Mouse (Mus musculus) B cell, adult 62 days (primary cell): Measurements from ENCODE around the gene Olfr1168. TPM values are rescaled to one million over a fixed set of nuclear protein-coding genes. Genes with fewer than 3 reads are reported as not detected.

ENCODE experiments used
- total RNA-seq: library from RNA; stranded (reverse); gene quantifications from 4 replicates; pipeline ENCODE4 v1.2.4, GENCODE M21; 2023

The Olfr1168 gene
- not detected in 4 replicates for total RNA-seq

DNA sequence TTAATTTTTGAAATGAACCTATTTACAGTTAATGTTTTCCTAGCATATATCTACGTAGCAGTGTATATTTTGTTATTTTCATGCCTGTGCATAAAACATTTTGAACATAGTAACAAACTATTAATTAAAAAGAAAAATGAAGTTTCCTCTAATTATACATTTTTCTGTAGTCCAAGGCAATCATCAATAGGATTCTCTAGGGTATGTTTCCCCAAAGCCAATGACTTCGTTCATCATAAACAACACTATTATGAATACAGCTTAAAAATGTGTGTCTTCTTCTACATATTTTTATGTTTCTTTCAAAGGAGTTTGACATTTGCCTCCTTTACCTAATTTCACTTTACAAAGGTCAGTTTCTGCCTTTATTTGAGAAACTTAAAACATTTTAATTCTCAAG lies at the start of gene Olfr1168:
Gene Olfr1168 (plus strand): TSS at position 301 of the 400 bp plus-strand sequence.

DNA sequence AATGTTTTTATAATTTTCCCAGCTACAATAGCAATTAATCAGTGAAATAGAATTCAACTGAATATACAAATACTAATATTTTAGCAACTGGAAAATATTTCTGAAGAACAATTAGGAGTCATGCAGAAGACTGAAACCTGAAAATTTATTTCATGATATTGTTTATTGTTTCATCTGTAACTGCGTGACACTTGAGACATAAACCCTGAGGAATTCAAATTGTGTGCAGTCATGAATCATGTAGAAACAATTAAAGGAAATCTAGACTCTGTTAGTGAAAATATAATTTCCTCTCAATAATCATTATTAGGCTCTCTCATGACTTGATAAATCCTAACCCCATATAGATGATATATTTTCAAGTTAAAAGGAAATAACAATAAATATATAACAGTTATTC lies 26.6 kb upstream of the Olfr1168 start, which contains the start of gene Olfr1167:
Gene Olfr1167 (minus strand): TSS at position 101 of the 400 bp plus-strand sequence.

DNA sequence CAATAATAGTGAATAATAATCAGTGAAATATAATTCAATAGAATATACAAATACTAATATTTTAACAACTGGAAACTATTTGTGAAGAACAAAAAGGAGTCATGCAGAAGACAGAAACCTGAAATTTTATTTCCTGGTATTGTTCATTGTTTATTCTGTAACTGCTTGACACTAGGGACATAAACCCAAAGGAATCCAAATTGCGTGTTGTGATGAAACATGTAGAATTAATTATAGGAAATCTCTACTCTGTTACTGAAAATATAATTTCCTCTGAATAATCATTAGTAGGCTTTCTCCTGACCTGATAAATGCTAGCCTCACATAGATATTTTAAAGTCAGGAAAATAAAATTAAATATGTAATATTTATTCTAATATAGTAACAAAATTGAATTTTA lies 46.6 kb downstream of the Olfr1168 start, which contains the start of gene Olfr1170:
Gene Olfr1170 (minus strand): TSS at position 101 of the 400 bp plus-strand sequence.

Other genes starting within 250 kb of the Olfr1168 start
- gene Olfr1155, start 236.7 kb upstream of the Olfr1168 start, total RNA-seq: not detected in 4 replicates
- gene Olfr1156, start 228.8 kb upstream of the Olfr1168 start, total RNA-seq: not detected in 4 replicates
- gene Olfr1157, start 213.6 kb upstream of the Olfr1168 start, total RNA-seq: not detected in 4 replicates
- gene Olfr74, start 207.2 kb upstream of the Olfr1168 start, total RNA-seq: not detected in 4 replicates
- not detected in 4 replicates for gene Olfr1158, start 191.8 kb upstream of the Olfr1168 start, total RNA-seq
- not detected in 4 replicates for gene Olfr1160, start 173.6 kb upstream of the Olfr1168 start, total RNA-seq
- not detected in 4 replicates for gene Olfr1161, start 159.1 kb upstream of the Olfr1168 start, total RNA-seq
- not detected in 4 replicates for gene Olfr73, start 144.2 kb upstream of the Olfr1168 start, total RNA-seq
- not detected in 4 replicates for gene Olfr1162, start 130.8 kb upstream of the Olfr1168 start, total RNA-seq
- not detected in 4 replicates for gene Olfr1163, start 110.0 kb upstream of the Olfr1168 start, total RNA-seq
- not detected in 4 replicates for gene Olfr1164, start 87.9 kb upstream of the Olfr1168 start, total RNA-seq
- not detected in 4 replicates for gene Olfr1166, start 53.6 kb upstream of the Olfr1168 start, total RNA-seq
- gene Olfr1167, start 26.7 kb upstream of the Olfr1168 start, total RNA-seq: not detected in 4 replicates
- gene Olfr1170, start 46.5 kb downstream of the Olfr1168 start, total RNA-seq: not detected in 4 replicates
- gene Olfr1173, start 98.0 kb downstream of the Olfr1168 start, total RNA-seq: not detected in 4 replicates
- not detected in 4 replicates for gene Olfr1174-ps, start 133.3 kb downstream of the Olfr1168 start, total RNA-seq
- not detected in 4 replicates for gene Olfr1175-ps, start 145.3 kb downstream of the Olfr1168 start, total RNA-seq
- not detected in 4 replicates for gene Olfr1176, start 154.8 kb downstream of the Olfr1168 start, total RNA-seq
- gene Olfr1177-ps, start 164.6 kb downstream of the Olfr1168 start, total RNA-seq: not detected in 4 replicates
- gene Olfr1178, start 205.2 kb downstream of the Olfr1168 start, total RNA-seq: not detected in 4 replicates
- not detected in 4 replicates for gene Olfr1179, start 224.6 kb downstream of the Olfr1168 start, total RNA-seq
- not detected in 4 replicates for gene Olfr1180, start 237.3 kb downstream of the Olfr1168 start, total RNA-seq
- gene Olfr1181, start 244.3 kb downstream of the Olfr1168 start, total RNA-seq: not detected in 4 replicates